15 mouse cellular contexts compared by ENCODE assay signal in genomic region chr3:129552370-129552769, GRCm38 (mm10). TPM values are rescaled to one million over a fixed set of nuclear protein-coding genes. Genes with fewer than 3 reads are reported as not detected.
DNase-seq lines count a peak whose midpoint lies in the region; ATAC-seq lines count a peak whose summit lies in the region.
"Had no signal": no experiment of that assay in that cellular context is flagged by ENCODE, and none has a peak within 500 bp of the region (broad histone marks: within the 10 kb centered on the region; RNA-seq: fewer than 3 reads in every experiment).

No protein-coding gene starts in this region.

- H3K9ac ChIP-seq in limb, embryonic 12.5 days (replicated peaks) = no peak overlapping the region
- H3K9ac ChIP-seq: heart, embryonic 13.5 days; hindbrain, embryonic 13.5 days; liver, embryonic 14.5 days had no signal

- no peak for ATAC-seq in limb, embryonic 12.5 days (ENCODE audit: insufficient number of reproducible peaks, insufficient read depth, low FRiP score, low TSS enrichment, low read depth)
- peak; percentile 8; the same call in 1 of the 2 replicates for ATAC-seq in megakaryocyte progenitor cell, adult 5-6 weeks (replicated peaks; ENCODE audit: poor library complexity)

- peaks cover 7% of the 10 kb centered on the region for H3K36me3 ChIP-seq in limb, embryonic 12.5 days
- H3K36me3 ChIP-seq in limb, embryonic 10.5 days = peaks cover 60% of the 10 kb centered on the region
- H3K36me3 ChIP-seq: heart, embryonic 13.5 days; hindbrain, embryonic 13.5 days had no signal

- H3K4me3 ChIP-seq in limb, embryonic 12.5 days (replicated peaks) = no peak overlapping the region
- H3K4me3 ChIP-seq in limb, embryonic 10.5 days = no peak overlapping the region
- H3K4me3 ChIP-seq: forebrain, embryonic 10.5 days; heart, embryonic 13.5 days; hindbrain, embryonic 13.5 days had no signal

- H3K4me2 ChIP-seq in limb, embryonic 12.5 days = no peak overlapping the region
- H3K4me2 ChIP-seq: heart, embryonic 13.5 days; hindbrain, embryonic 13.5 days had no signal

- H3K9me3 ChIP-seq in limb, embryonic 12.5 days = no peaks in the 10 kb centered on the region
- no peaks in the 10 kb centered on the region for H3K9me3 ChIP-seq in limb, embryonic 10.5 days (replicated peaks)
- H3K9me3 ChIP-seq: forebrain, embryonic 10.5 days; heart, embryonic 13.5 days; hindbrain, embryonic 13.5 days had no signal

- DNase-seq in limb, embryonic 10.5 days (ENCODE audit: low spot score) = no peak
- DNase-seq in T-cell, adult 2 months (ENCODE audit: low spot score) = peak; percentile 46
- DNase-seq in thymus, postnatal 14 days = peak; percentile 63
- no peak for DNase-seq in adrenal gland, postnatal 14 days
- DNase-seq in adrenal gland, adult 18-20 months (ENCODE audit: low spot score in 2 of 2) = no peak
- no peak for DNase-seq in MN1 (ENCODE audit: low spot score)
- DNase-seq: cerebellum, adult 8-10 months; gastrocnemius, postnatal 10 days; kidney, postnatal 36 days had no signal

- H3K27ac ChIP-seq in limb, embryonic 12.5 days = 0 out of 2 replicates have a peak overlapping the region, but pooled peaks have one; percentile 7
- no peak overlapping the region for H3K27ac ChIP-seq in limb, embryonic 10.5 days
- H3K27ac ChIP-seq: forebrain, embryonic 10.5 days; heart, embryonic 13.5 days; hindbrain, embryonic 13.5 days; liver, embryonic 14.5 days had no signal

- H3K4me1 ChIP-seq in limb, embryonic 12.5 days (replicated peaks) = peaks cover 8% of the 10 kb centered on the region
- peaks cover 16% of the 10 kb centered on the region for H3K4me1 ChIP-seq in limb, embryonic 10.5 days
- H3K4me1 ChIP-seq: hindbrain, embryonic 13.5 days had no signal

- H3K27me3 ChIP-seq in limb, embryonic 12.5 days = no peaks in the 10 kb centered on the region
- H3K27me3 ChIP-seq in limb, embryonic 10.5 days (ENCODE audit: low read depth, poor library complexity, severe bottlenecking) = no peaks in the 10 kb centered on the region
- H3K27me3 ChIP-seq: heart, embryonic 13.5 days; hindbrain, embryonic 13.5 days had no signal

- WGBS in limb, embryonic 12.5 days = 72% methylated on average over 6 of the region's 6 CpGs
- 82% methylated on average over 6 of the region's 6 CpGs for WGBS in limb, embryonic 10.5 days

RNA-seq across cellular contexts. Expression of gene Elovl6, which starts 20.2 kb away (rescaled TPM):
- polyA plus RNA-seq in limb, embryonic 12.5 days (2016; fragmentation: Nextera tagmentation; extraction: Ambion mirVana) = 35.2 and 41.5 TPM in 2 replicates
- 54.6 and 59.0 TPM in 2 replicates for polyA plus RNA-seq in limb, embryonic 10.5 days (2016; fragmentation: Nextera tagmentation; extraction: Ambion mirVana)
- 16.2 and 22.7 TPM in 2 replicates for total RNA-seq in megakaryocyte progenitor cell, adult 5-6 weeks (2015)
- total RNA-seq in megakaryocyte progenitor cell, adult 5-6 weeks (2017) = 11.8 and 12.3 TPM in 2 replicates
- total RNA-seq in adrenal gland, postnatal 14 days (2021) = 53.5 and 61.2 TPM in 2 replicates
- 100 to 1,000 TPM; 124 to 187 TPM for total RNA-seq in adrenal gland, adult 18-20 months (2021)

Comparison
In these comparisons a context has a peak if more than half of its experiments do, and no peak if none do; other contexts are left out.
1. DNase-seq: peak in T-cell, adult 2 months (single experiment) and thymus, postnatal 14 days (single experiment); none in limb, embryonic 10.5 days (single experiment), adrenal gland, postnatal 14 days (single experiment), adrenal gland, adult 18-20 months (0 of 2) and MN1 (single experiment).